Mouse (Mus musculus) activated CD4-positive, CD25-positive, alpha-beta regulatory T cell, adult 4 months (primary cell): ENCODE results near the gene Tango6. TPM values are rescaled to one million over a fixed set of nuclear protein-coding genes. Genes with fewer than 3 reads are reported as not detected.

ENCODE experiments used
- ATAC-seq: one replicate; pipeline ENCODE4 v1.8.0; 2017
- polyA plus RNA-seq, 2 experiments: library from polyadenylated mRNA; unstranded; fragments of 100-300 nt; shearing (Covaris generic); gene quantifications; one replicate each; pipeline ENCODE4 v1.2.1; 2017

Gene Tango6
- polyA plus RNA-seq, 2 experiments from 2014 or later = 5.7 to 6.3 TPM

DNA sequence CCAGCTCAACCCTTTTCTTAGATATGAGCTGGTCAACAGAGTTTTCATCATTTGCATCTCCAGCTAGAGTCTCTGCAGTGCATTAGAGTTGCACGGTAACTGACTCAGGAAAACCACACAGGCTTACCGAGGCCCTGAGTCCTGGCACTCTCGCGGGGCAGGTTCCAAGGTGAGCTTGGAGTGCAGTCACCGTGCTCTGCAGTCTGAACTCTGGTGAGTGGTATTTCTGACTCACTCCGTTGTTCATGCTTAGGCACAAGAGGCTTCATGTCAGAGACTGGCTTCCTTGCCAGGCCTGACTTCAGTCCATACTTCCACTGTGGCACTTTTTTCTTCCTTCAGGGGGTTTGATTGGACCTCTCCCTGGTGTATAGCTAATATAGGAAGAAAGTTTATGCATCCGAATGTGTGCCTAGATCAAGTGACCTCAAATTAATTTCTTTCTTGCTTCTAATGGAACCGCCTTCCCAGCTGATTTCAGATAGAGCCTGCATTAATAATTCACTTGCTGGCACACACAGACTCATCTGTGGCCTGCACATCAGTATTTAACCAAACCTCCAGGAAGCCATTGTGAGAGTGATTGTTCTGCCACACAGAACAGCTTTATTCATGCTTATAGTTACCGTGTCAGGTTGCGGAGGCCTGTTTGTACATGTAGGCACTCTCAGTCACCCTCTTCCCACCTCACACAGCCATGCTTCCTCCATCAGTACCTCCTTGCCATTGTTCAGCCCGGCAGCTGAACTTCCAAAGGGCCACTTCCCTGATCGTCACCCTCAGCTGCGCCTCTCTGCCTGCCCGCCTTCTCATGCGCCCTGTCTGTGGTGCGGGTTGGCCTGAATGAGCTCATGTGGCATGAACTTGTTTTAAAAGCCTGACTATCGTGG lies 136.0 kb downstream of the Tango6 start:
- ATAC-seq = no peak

DNA sequence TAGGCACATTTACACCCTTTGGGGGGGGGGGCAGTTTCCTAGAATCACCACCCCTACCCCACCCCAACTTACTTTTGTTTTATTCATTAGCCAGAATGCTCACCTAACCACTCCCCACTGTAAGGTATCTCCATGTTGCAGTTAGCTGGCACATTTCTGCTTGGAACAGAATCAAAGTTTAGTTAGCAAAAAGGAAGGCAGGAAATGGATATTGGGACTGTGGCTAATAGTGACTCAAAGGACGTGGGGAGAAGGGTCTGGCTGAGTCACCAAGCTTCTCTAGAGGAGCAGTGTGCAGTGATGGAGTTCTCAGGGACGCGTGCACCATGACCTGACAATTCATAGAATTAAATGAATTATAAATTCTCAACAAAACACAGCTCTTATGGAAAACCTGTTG lies 136.7 kb downstream of the Tango6 start:
- no peak for ATAC-seq

GRCm38 (mm10) chr8:106820553-106821515 lies 138.0 kb downstream of the Tango6 start:
- no peak for ATAC-seq

- no peak for ATAC-seq
Observed at GRCm38 (mm10) chr8:106828921-106829320, 146.1 kb downstream of the Tango6 start.

DNA sequence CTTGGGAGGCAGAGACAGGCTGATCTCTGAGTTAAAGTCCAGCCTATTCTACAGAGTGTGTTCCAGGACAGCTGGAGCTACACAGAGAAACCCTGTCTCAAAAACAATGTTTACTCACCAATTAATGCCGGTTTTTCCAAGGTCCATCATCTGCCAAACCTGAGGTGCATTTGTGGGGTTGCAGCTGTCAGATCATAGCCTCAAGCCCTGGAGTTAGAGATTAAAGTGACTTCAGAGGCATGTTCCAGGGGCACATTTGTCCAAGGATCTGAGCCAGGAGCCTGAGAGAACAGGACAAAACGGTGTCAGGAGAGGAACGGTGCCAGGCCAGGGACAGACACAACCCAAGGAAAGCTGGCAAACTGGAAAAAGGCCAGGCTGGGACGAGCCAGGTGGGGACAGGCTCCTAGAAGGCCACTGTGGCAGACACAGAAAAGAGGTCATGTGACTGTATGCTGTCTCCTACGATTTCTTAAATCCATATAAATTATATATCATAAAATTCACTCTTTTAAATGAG lies 146.7 kb downstream of the Tango6 start:
- no peak for ATAC-seq

DNA sequence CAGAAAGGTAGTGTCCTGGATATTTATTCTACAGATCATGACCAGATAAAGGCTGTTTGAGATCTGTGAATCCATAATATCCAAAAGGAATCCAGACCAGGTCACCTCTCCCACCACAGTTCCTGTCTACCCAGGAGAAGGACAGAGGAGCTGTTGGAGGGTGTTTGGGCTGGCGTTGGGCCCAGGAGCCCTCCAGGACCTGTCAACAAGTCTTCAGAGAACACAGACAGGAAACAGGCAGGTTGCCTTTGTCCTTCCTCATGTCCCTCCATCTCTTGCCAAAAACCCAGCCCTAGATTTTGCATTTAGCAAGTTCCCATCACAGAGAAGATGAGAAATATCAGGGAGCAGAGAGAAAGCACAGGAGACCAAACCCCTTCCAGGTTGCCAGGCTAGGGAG lies 152.0 kb downstream of the Tango6 start:
- no peak for ATAC-seq

- no peak for ATAC-seq
Observed at GRCm38 (mm10) chr8:106836525-106836924, 153.7 kb downstream of the Tango6 start.

- no peak for ATAC-seq
Observed at GRCm38 (mm10) chr8:106838803-106839202, 155.9 kb downstream of the Tango6 start.

DNA sequence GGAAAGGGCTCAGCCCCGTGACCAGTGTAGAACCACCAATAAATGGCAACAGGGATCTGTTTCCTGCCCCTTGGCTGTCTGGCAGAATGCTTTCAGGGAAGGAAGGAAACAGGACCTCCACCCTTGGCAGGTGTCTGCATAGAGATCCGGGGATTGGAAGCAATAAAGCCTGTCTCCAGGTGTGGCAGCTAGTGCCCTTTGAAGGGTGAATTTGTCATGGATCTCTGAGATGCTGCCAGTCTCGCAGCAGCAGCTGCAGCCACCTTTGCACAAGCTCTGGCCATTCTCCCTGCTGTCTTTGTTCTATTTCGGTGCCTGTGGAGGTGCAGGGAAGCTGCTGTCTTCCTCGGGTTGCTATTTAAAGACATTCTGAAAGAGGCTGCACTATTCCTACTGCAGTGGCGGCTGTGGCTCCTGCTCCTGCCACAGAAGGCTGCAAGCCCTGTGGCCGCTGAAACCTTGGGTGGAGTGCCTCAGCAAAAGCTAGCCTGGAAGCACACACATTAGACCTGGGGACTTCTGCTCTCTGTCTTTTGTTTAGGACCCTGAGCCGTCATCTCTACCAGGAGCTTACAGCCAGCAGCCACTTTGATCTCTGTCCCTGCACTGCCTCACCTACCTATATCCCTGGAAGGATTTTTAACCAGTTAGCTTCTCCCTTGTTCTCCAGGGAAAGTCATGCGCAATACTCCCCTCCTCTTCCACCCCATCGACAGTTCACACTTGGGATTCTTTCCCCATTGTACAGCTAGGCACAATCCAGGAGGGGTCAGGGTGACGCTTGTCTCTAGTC lies 156.5 kb downstream of the Tango6 start:
- ATAC-seq = no peak

GRCm38 (mm10) chr8:106850034-106850433 lies 167.2 kb downstream of the Tango6 start:
- no peak for ATAC-seq

GRCm38 (mm10) chr8:106854534-106855241 lies 171.8 kb downstream of the Tango6 start:
- ATAC-seq = no peak

DNA sequence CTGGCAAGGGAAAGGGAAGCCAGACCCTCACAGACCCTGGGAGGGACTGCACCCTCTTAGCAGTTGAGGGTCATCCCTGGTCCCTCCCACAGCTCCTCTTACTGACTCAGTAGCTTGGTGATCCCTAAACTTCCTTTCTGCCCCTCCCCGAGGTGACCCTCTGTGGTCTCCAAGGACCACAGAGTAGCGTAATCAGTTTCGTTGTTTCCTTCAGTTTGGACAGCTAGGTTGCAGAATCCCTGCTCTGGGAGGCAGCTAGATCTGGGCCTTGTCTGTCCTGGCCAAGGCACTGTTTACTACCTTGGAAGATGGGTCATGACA lies 172.3 kb downstream of the Tango6 start:
- no peak for ATAC-seq

DNA sequence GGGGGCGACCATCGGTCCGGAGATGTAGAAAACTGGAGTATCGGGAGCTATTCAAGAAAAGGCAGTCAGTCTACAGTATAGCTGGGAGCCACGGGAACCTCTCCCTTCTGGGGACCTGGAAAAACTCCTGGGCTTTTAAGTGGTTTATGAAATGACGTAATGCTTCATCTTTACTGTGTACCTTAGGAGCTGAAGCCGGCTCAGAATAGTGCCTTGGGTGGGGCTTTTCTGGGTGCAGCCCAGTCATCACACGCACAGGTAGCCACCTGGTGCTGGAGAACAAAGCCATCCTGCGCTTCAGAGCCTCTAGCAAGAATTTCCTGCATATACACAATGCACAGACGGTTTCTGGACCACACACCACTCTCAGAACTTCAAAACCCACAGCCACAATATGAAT lies 180.0 kb downstream of the Tango6 start:
- no peak for ATAC-seq

DNA sequence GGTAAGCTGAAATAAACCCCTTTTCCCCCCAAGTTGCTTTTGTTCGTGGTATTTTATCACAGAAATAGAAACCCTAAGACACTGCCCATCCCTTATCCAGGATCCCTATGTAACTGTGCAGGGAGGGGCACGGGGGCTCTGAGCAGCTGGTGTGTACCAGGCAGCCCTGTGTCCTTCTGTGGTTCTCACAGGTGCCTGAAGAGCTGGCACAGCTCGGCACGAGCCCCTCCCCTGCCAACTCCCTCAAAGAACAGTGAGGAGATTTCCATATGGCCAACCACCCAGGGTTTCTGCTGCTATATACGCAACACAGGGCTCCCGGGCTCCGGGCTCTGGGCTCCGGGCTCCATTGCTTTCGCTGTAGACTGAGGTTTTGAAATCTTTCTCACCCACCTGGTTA lies 182.5 kb downstream of the Tango6 start:
- no peak for ATAC-seq

- no peak for ATAC-seq
Observed at GRCm38 (mm10) chr8:106870051-106870450, 187.2 kb downstream of the Tango6 start, which contains the start of gene Has3. Has3 (plus strand) TSS chr8:106870242.

DNA sequence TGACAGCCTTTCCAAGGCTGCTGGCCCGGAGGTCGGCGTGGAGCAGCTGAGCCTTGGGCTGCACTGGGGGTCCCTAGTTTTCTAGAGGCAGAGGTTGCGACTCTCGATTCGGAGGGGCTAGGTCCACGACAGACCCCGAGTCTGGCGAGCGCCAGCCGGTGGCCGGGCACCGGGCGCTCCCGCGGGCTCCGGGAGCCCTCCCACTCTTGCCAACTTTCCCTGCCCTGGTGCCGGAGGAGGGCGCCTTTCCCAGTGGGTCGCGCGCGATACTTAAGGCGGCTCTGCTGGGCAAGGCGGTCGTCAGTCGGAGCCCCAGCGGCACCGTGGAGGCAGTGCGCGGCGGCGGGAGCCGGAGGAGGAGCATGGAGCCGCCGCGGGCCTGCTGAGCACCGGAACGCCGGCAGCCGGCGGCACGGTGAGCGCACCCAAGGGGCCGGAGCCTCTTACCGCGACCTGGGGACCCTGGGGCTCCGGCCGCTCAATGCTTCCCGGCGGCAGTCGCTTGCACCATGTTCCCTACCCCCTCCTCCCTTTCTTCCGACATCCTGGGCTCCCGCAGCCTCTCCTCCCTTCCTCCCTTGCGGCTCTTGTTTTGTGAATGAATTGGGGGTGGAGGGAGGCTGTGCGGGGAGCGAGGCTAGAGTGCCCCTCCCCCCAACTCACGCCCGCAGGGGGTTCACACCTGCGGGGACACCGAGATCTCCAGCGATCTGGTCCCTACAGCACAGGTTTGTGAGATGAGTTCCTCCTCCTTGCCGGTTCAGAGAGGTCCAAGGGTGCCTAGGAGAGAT lies 187.9 kb downstream of the Tango6 start:
- ATAC-seq = no peak

- ATAC-seq = no peak
Observed at GRCm38 (mm10) chr8:106871328-106871926, 188.6 kb downstream of the Tango6 start.

GRCm38 (mm10) chr8:106871931-106872371 lies 189.1 kb downstream of the Tango6 start:
- no peak for ATAC-seq

DNA sequence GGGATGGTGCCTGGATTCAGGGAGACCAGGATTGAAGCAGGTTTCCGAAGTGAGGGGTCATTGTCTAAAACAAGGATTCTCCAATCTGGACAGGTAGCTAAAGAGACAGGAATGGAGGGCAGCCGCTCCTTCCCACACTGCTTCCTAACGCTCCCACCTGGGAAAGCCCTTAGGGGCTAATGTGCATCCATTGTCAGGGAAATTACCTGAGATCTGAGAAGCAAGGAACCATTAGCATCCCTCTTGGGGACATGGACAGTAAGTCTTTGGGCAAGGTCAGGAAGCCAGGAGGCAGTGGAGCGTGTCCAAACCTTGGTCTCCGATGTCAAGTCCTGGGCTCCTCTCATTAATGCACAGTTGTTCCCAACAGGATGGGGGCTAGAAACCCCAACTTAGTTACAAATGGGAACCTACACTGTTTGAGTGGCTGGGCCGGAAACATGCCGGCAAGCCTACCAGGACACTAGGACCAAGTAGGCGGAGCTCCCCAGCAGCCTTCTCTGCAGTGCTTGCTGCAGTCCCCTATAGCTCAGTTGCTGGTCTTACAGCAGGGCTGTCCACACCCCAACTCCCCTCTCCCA lies 189.7 kb downstream of the Tango6 start:
- no peak for ATAC-seq

- ATAC-seq = no peak
Observed at GRCm38 (mm10) chr8:106880121-106880707, 197.3 kb downstream of the Tango6 start.
